Mouse (Mus musculus) T-helper 1 cell (primary cell): Measurements from ENCODE around the gene Edc4.

Experiments used
- in situ Hi-C: fragments of 300-600 bp; cut with MboI, MseI; formaldehyde crosslinking; loops from one replicate; pipeline ENCODE4 v1.15.1; 2025; ENCODE audit warnings: high pct_unique_total_duplicates

The Edc4 gene

DNA sequence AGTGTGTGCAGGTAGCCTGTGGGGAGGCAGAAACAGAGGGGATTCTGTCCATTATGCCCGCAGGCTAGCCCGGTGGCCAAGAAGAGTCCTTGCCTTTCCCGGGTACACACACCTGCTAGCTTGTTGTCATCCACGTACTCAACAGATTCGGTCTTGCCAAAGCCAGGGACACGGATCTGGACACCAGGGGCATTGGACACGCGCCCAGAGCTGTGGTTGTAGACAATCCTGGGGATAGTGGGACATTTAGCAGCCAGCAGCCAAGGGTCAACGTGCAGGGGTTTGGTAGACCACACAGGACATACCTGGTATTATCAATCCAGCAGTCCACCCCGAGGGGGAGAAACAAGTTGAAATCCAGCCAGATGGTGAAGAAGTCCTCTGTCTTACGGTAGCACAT is 61.3 kb downstream of the Edc4 start:
- in situ Hi-C loops, result no loop called here

- in situ Hi-C loops, result no loop called here
Measured at GRCm38 (mm10) chr8:105942542-105942941, 61.9 kb downstream of the Edc4 start.

GRCm38 (mm10) chr8:105943321-105943739 is 62.6 kb downstream of the Edc4 start, which contains the start of gene Lcat:
TSS of gene Lcat (minus strand) at chr8:105943382.
- in situ Hi-C loops, result no loop called here
